Mouse (Mus musculus) cerebellum, adult 2 months (tissue): ENCODE results near the gene Chchd1.

Source experiments
- CTCF ChIP-seq: fragments of 200-500 bp; IDR thresholded peaks from 2 replicates; pipeline ENCODE4 v1.5.1; 2011; ENCODE audit warnings: low read depth, mild to moderate bottlenecking, control low read depth, low read length, moderate library complexity, borderline replicate concordance; ENCODE audit not compliant: insufficient read depth
- POLR2A ChIP-seq: fragments of 200-500 bp; IDR thresholded peaks from 2 replicates; pipeline ENCODE4 v1.6.1; 2011; ENCODE audit warnings: low read length, control low read depth, borderline replicate concordance; ENCODE audit not compliant: insufficient read depth

GRCm38 (mm10) chr14:20718443-20718842 is 15.6 kb downstream of the Chchd1 start:
- no peak for TF ChIP-seq CTCF
- TF ChIP-seq POLR2A, result no peak
